Mouse (Mus musculus) stomach, postnatal 0 days (tissue): ENCODE measurements around the gene Gm10382. TPM values are rescaled to one million over a fixed set of nuclear protein-coding genes. Genes with fewer than 3 reads are reported as not detected.
"Not testable (repeated sequence)": the region's sequence is repeated elsewhere in the genome, so short reads cannot be mapped to it uniquely, and the experiment has no call there.

Experiments
- ATAC-seq: fragments of 200-750 bp; cut with Nextera tagmentation; 2 replicates; pipeline ENCODE4 v1.8.0; 2017; ENCODE audit not compliant: low FRiP score, low TSS enrichment
- DNase-seq: peaks from one replicate; pipeline ENCODE4 v3.0.0-alpha.2; 2016; ENCODE audit warnings: low spot score
- H3K27ac ChIP-seq: fragments of 300-500 bp; sonication (generic); replicated peaks from 2 replicates; pipeline ENCODE4 v1.5.1; 2014; ENCODE audit warnings: mild to moderate bottlenecking, control low read depth
- H3K27me3 ChIP-seq: fragments of 300-500 bp; sonication (generic); 2 replicates; pipeline ENCODE4 v1.6.1; 2014; ENCODE audit warnings: low read length; ENCODE audit not compliant: control insufficient read depth, insufficient read depth
- H3K36me3 ChIP-seq: fragments of 300-500 bp; sonication (generic); 2 replicates; pipeline ENCODE4 v1.6.1; 2014; ENCODE audit warnings: low read length, mixed read lengths; ENCODE audit not compliant: control insufficient read depth, insufficient read depth
- H3K4me1 ChIP-seq: fragments of 300-500 bp; sonication (generic); replicated peaks from 2 replicates; pipeline ENCODE4 v1.6.1; 2014; ENCODE audit warnings: antibody characterized with exemption; ENCODE audit not compliant: control insufficient read depth, insufficient read depth
- H3K4me2 ChIP-seq: fragments of 300-500 bp; sonication (generic); replicated peaks from 2 replicates; pipeline ENCODE4 v1.6.1; 2014; ENCODE audit warnings: low read depth, mild to moderate bottlenecking, control low read depth, moderate library complexity
- H3K4me3 ChIP-seq: fragments of 300-500 bp; sonication (generic); 2 replicates; pipeline ENCODE4 v1.5.1; 2014; ENCODE audit warnings: low read depth, low read length, control low read depth
- H3K9ac ChIP-seq: fragments of 300-500 bp; sonication (generic); 2 replicates; pipeline ENCODE4 v1.6.1; 2014; ENCODE audit warnings: mild to moderate bottlenecking, low read length, control low read depth, mixed read lengths
- H3K9me3 ChIP-seq: fragments of 300-500 bp; sonication (generic); 2 replicates; pipeline ENCODE4 v1.6.1; 2016; ENCODE audit warnings: low read length; ENCODE audit not compliant: control insufficient read depth
- CTCF ChIP-seq: IDR thresholded peaks from 2 replicates; pipeline ENCODE4 v1.5.1; 2016; ENCODE audit warnings: antibody characterized with exemption, low read depth, mild to moderate bottlenecking, moderate library complexity
- EP300 ChIP-seq: optimal IDR thresholded peaks from 2 replicates; pipeline ENCODE3; 2016; ENCODE audit warnings: antibody characterized with exemption
- WGBS: fragments of 180-500 bp; shearing (Covaris S2); extraction: QIAGEN DNeasy Blood & Tissue Kit; methylation state at CpG from one replicate; pipeline ENCODE4 v1.1.7; 2014; 5-methylcytosine and 5-hydroxymethylcytosine counted together
- polyA plus RNA-seq: library from polyadenylated mRNA; unstranded; fragments of >200 nt; fragmentation: Nextera tagmentation; extraction: Ambion mirVana; gene quantifications from 2 replicates; pipeline ENCODE4 v1.2.1, GENCODE M21; 2015

The Gm10382 gene
- polyA plus RNA-seq, 1 experiment from 2014 or later, result 0.51 TPM

DNA sequence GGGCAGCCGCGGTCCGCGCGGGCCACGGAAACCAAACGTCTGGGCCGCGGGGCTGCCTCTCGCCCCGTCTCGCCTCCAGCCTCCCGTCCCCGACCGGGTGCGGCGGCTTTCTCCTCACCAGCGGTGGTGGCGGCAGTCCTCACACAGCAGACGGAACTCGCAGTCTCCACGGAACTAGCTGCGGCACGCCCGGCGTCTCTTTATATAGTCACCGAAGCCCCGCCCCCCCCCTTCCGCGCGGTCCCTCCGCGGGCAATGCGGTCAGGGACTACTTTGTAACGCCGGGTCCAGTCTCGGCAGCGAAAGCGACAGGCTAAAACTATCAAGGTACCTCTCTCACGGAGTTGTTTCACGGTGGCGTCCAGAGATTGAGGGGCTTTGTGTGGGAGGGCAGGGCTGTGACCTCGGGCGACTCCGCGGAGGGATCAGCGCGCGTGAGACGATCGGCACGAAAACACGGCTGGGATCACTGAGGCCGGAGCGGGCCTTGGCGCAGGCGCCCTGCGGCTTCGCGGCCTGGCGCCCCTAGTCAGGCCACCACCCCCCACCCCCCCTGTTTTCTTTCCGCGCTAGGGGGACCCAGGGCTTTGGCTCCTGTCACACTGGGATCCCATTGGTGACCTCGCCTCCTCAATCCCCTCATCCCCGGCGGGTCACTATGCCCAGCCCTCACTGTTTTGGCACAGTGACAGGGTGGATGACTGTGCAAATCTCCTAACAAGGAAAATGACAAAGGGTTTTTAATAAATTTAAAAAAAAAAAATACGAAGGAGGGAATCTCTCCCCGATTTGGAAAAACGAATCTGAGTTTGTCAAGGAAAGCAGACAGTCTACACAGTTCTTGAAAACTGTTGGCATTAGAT is 688 bp downstream of the Gm10382 start, which contains the start of gene Ubc:
Gene Ubc (minus strand): TSS at position 624 of the 863 bp plus-strand sequence.
- H3K36me3 ChIP-seq, result peaks cover 7% of the 10 kb centered on the region
- peak within 1 kb of the TSS; percentile 100 for H3K9ac ChIP-seq
- peaks cover 8% of the 10 kb centered on the region; the same call in 1 of the 2 replicates for H3K4me1 ChIP-seq
- peak within 1 kb of the TSS; percentile 89 for H3K4me2 ChIP-seq
- no peaks in the 10 kb centered on the region for H3K27me3 ChIP-seq
- ATAC-seq (peak; percentile 41), DNase-seq (peak; percentile 89)
- H3K27ac ChIP-seq, result peak within 1 kb of the TSS; percentile 96
- peak within 1 kb of the TSS; percentile 100 for H3K4me3 ChIP-seq
- TF ChIP-seq EP300 (peak; percentile 8), CTCF (no peak)
- H3K9me3 ChIP-seq, result no peaks in the 10 kb centered on the region
- under 1% methylated on average over 68 of the region's 69 CpGs for WGBS

GRCm38 (mm10) chr5:125390906-125391477 is 1.9 kb downstream of the Gm10382 start:
- H3K36me3 ChIP-seq, result peaks cover under 1% of the 10 kb centered on the region
- H3K4me2 ChIP-seq, result peak overlapping the region; percentile 20; the same call in 1 of the 2 replicates
- H3K9me3 ChIP-seq, result no peaks in the 10 kb centered on the region
- DNase-seq (no peak), ATAC-seq (no peak)
- TF ChIP-seq EP300, result no peak
- H3K9ac ChIP-seq, result no peak overlapping the region
- WGBS, result 70% methylated on average over 3 of the region's 3 CpGs
- H3K27ac ChIP-seq, result peak overlapping the region; percentile 96
- no peak overlapping the region for H3K4me3 ChIP-seq
- H3K27me3 ChIP-seq, result no peaks in the 10 kb centered on the region
- H3K4me1 ChIP-seq, result peaks cover 8% of the 10 kb centered on the region; the same call in 1 of the 2 replicates

GRCm38 (mm10) chr5:125391609-125392008 is 2.5 kb downstream of the Gm10382 start:
- Histone ChIP-seq H3K9me3 (no peaks in the 10 kb centered on the region), H3K36me3 (no peaks in the 10 kb centered on the region; the same call in 1 of the 2 replicates), H3K4me2 (peak overlapping the region; percentile 20), H3K27me3 (no peaks in the 10 kb centered on the region), H3K4me3 (no peak overlapping the region), H3K9ac (0 out of 2 replicates have a peak overlapping the region, but pooled peaks have one; percentile 35), H3K4me1 (peaks cover 8% of the 10 kb centered on the region; the same call in 1 of the 2 replicates), H3K27ac (peak overlapping the region; percentile 96)
- no peak for ATAC-seq
- TF ChIP-seq EP300 (no peak), CTCF (no peak)
- WGBS, result 20% methylated on average over 5 of the region's 5 CpGs
- DNase-seq, result peak; percentile 72

GRCm38 (mm10) chr5:125392176-125392575 is 3.1 kb downstream of the Gm10382 start:
- WGBS, result 93% methylated on average over 4 of the region's 4 CpGs
- not testable (repeated sequence) for H3K9ac ChIP-seq, DNase-seq, H3K4me3 ChIP-seq, H3K4me1 ChIP-seq, H3K36me3 ChIP-seq, H3K27me3 ChIP-seq, ATAC-seq, H3K9me3 ChIP-seq
- H3K4me2 ChIP-seq, result peak overlapping the region; percentile 19
- peak overlapping the region; percentile 96 for H3K27ac ChIP-seq

DNA sequence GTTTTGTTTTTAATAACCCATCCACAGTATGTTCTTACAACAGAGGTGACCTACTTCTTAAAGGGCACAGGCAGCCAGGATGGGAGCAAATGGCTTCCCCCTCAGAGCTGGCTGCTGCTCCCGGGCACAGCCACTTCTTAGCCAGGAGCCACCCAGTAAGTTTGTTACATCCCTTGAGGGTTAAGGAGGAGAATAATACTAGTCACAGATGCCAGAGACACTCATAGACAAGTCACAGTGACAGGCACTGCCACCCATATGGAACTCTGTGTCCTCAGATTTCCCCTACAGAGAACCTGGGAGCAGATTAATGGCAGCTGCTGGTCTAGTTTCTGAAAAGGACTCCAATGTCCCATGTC is 3.5 kb downstream of the Gm10382 start:
- H3K36me3 ChIP-seq, result no peaks in the 10 kb centered on the region; the same call in 1 of the 2 replicates
- peak overlapping the region; percentile 55 for H3K9ac ChIP-seq
- 31% methylated on average over 1 of the region's 1 CpGs for WGBS
- no peak for TF ChIP-seq EP300
- no peak for TF ChIP-seq CTCF
- ATAC-seq, result no peak
- DNase-seq, result no peak
- H3K27ac ChIP-seq, result peak overlapping the region; percentile 96
- H3K4me3 ChIP-seq, result no peak overlapping the region
- H3K9me3 ChIP-seq, result no peaks in the 10 kb centered on the region
- peak overlapping the region; percentile 51 for H3K4me2 ChIP-seq
- peaks cover 8% of the 10 kb centered on the region; the same call in 1 of the 2 replicates for H3K4me1 ChIP-seq
- no peaks in the 10 kb centered on the region for H3K27me3 ChIP-seq
